Mouse (Mus musculus): Measurements from ENCODE around the gene Mfsd6l.

DNA sequence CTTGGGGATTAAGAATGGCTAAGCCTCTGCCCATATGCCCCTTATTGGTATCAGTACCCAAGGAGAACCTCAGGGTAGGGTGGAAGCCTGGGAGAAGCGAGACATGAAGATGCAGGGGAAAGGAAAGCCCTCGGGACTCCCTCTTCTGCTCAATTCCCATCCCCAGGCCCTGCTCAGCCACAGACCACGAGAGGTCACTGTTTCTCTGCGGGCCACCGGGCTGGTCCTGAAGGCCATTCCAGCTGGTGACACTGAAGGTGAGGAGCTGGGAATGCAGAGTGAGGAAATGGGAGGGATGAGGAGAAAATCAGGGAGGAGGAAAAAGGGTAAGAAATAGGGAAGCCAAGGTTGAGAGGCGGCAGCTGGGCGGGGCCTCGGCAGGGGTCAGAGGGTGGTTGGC lies 11.4 kb upstream of the Mfsd6l start:
- TF ChIP-seq POLR2A (IDR thresholded peaks at IDR 0.05; ENCODE audit: low read depth, low read length) (no peak), CTCF (conservative IDR thresholded peaks at IDR 0.05; ENCODE audit: insufficient read depth, insufficient read length, low read depth, low read length) (peak; percentile 64)
